Comparison of ENCODE assay signal across 14 mouse cellular contexts in the genomic region with DNA sequence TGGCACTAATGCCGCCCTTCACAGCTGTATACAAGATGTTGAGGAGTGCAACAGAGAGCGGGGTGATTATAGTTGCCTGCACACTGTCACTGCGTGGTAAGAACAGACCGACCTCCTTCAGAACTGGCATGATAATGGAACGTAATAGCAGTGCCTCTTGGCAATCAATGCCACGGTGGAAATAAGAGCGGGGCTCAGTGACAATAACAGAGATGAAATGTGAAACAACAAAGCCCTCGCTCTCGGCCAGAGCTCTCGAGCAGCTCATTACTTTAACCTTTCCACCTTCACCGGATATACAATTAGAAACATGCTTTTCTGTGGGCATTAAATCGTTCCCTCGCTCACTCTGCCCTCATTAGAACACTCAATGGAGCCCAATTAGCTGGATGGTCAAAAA.
DNase-seq lines count a peak whose midpoint lies in the region; ATAC-seq and TF ChIP-seq lines count a peak whose summit lies in the region.
"Had no signal": no experiment of that assay in that cellular context is flagged by ENCODE, and none has a peak within 500 bp of the region (broad histone marks: within the 10 kb centered on the region; RNA-seq: fewer than 3 reads in every experiment).

No protein-coding gene starts in this region.

- DNase-seq in brain, embryonic 14.5 days (ENCODE audit: low read depth) = peak; percentile 73
- DNase-seq in thymus, postnatal 36 days = no peak
- DNase-seq in left cerebral cortex, postnatal 36 days (ENCODE audit: low spot score in 2 of 2) = no peak
- no peak for DNase-seq in kidney, adult 11 months
- DNase-seq: adrenal gland, postnatal 10 days; cerebellum, adult 2 months; gastrocnemius, postnatal 14 days; lung, embryonic 14.5 days had no signal

- TF ChIP-seq POLR2A in brain, embryonic 14.5 days (IDR thresholded peaks at IDR 0.05; ENCODE audit: borderline replicate concordance, extremely low read depth, insufficient read depth, insufficient read length, poor library complexity, severe bottlenecking) = no peak

- peaks cover 8% of the 10 kb centered on the region for H3K4me1 ChIP-seq in embryonic facial prominence, embryonic 13.5 days
- H3K4me1 ChIP-seq in forebrain, embryonic 16.5 days (replicated peaks; ENCODE audit: control insufficient read depth, insufficient read depth, low read length) = no peaks in the 10 kb centered on the region; the same call in 1 of the 2 replicates
- H3K4me1 ChIP-seq in midbrain, embryonic 16.5 days (ENCODE audit: control insufficient read depth, insufficient read depth, low read length) = no peaks in the 10 kb centered on the region
- H3K4me1 ChIP-seq: kidney, embryonic 15.5 days had no signal

- no peaks in the 10 kb centered on the region for H3K9me3 ChIP-seq in embryonic facial prominence, embryonic 13.5 days
- no peaks in the 10 kb centered on the region for H3K9me3 ChIP-seq in forebrain, embryonic 16.5 days (ENCODE audit: control insufficient read depth, low read length)
- no peaks in the 10 kb centered on the region for H3K9me3 ChIP-seq in midbrain, embryonic 16.5 days (replicated peaks; ENCODE audit: control insufficient read depth, low read length, poor library complexity, severe bottlenecking)
- H3K9me3 ChIP-seq: kidney, embryonic 15.5 days had no signal

- H3K27me3 ChIP-seq in embryonic facial prominence, embryonic 13.5 days = no peaks in the 10 kb centered on the region
- H3K27me3 ChIP-seq in forebrain, embryonic 16.5 days (replicated peaks; ENCODE audit: control insufficient read depth, insufficient read depth, low read length) = no peaks in the 10 kb centered on the region
- H3K27me3 ChIP-seq in midbrain, embryonic 16.5 days (ENCODE audit: control insufficient read depth, insufficient read depth, low read depth, low read length) = no peaks in the 10 kb centered on the region; the same call in 1 of the 2 replicates
- H3K27me3 ChIP-seq: kidney, embryonic 15.5 days had no signal

- WGBS in embryonic facial prominence, embryonic 13.5 days = 14% methylated on average over 13 of the region's 13 CpGs
- 7% methylated on average over 13 of the region's 13 CpGs for WGBS in forebrain, embryonic 16.5 days
- WGBS in midbrain, embryonic 16.5 days = 63% methylated on average over 13 of the region's 13 CpGs

- no peak for ATAC-seq in embryonic facial prominence, embryonic 13.5 days (ENCODE audit: insufficient number of reproducible peaks, insufficient read depth, low FRiP score, low TSS enrichment, low read depth)
- peak; percentile 75 for ATAC-seq in forebrain, embryonic 16.5 days
- peak; percentile 80 for ATAC-seq in midbrain, embryonic 16.5 days

- no peaks in the 10 kb centered on the region for H3K36me3 ChIP-seq in embryonic facial prominence, embryonic 13.5 days
- H3K36me3 ChIP-seq in forebrain, embryonic 16.5 days (ENCODE audit: control insufficient read depth, insufficient read depth) = no peaks in the 10 kb centered on the region
- no peaks in the 10 kb centered on the region for H3K36me3 ChIP-seq in midbrain, embryonic 16.5 days (ENCODE audit: control insufficient read depth, insufficient read depth, low read length)
- H3K36me3 ChIP-seq: kidney, embryonic 15.5 days had no signal

- no peak overlapping the region for H3K9ac ChIP-seq in embryonic facial prominence, embryonic 13.5 days
- no peak overlapping the region for H3K9ac ChIP-seq in forebrain, embryonic 16.5 days (replicated peaks; ENCODE audit: low read depth, low read length)
- no peak overlapping the region for H3K9ac ChIP-seq in midbrain, embryonic 16.5 days (ENCODE audit: low read depth, low read length)
- H3K9ac ChIP-seq: kidney, embryonic 15.5 days; lung, embryonic 14.5 days had no signal

- no peak for TF ChIP-seq CTCF in brain, embryonic 14.5 days (IDR thresholded peaks at IDR 0.05; ENCODE audit: borderline replicate concordance, extremely low read depth, insufficient read depth, insufficient read length)

- peak overlapping the region; percentile 10; the same call in 1 of the 2 replicates for H3K4me3 ChIP-seq in embryonic facial prominence, embryonic 13.5 days
- H3K4me3 ChIP-seq in forebrain, embryonic 16.5 days (replicated peaks; ENCODE audit: low read length) = no peak overlapping the region
- no peak overlapping the region for H3K4me3 ChIP-seq in midbrain, embryonic 16.5 days (ENCODE audit: low read depth, low read length)
- H3K4me3 ChIP-seq: kidney, embryonic 15.5 days had no signal

- intact Hi-C loops in left cerebral cortex, postnatal 36 days (cut with DNase I) = no loop called here

- H3K27ac ChIP-seq in embryonic facial prominence, embryonic 13.5 days = no peak overlapping the region
- H3K27ac ChIP-seq in forebrain, embryonic 16.5 days (ENCODE audit: low read length) = no peak overlapping the region
- no peak overlapping the region for H3K27ac ChIP-seq in midbrain, embryonic 16.5 days (ENCODE audit: low read length)
- H3K27ac ChIP-seq: kidney, embryonic 15.5 days; macrophage had no signal

- H3K4me2 ChIP-seq in embryonic facial prominence, embryonic 13.5 days = peak overlapping the region; percentile 43
- peak overlapping the region; percentile 13 for H3K4me2 ChIP-seq in forebrain, embryonic 16.5 days (ENCODE audit: low read length)
- no peak overlapping the region for H3K4me2 ChIP-seq in midbrain, embryonic 16.5 days (ENCODE audit: low read length)
- H3K4me2 ChIP-seq: heart, embryonic 11.5 days; kidney, embryonic 15.5 days; lung, embryonic 14.5 days had no signal
